Mouse (Mus musculus) testis, adult 2 months (tissue): ENCODE data around the gene 4930486L24Rik. TPM values are rescaled to one million over a fixed set of nuclear protein-coding genes. Genes with fewer than 3 reads are reported as not detected.
"Not testable (repeated sequence)": the region's sequence is repeated elsewhere in the genome, so short reads cannot be mapped to it uniquely, and the experiment has no call there.

Experiments
- H3K27ac ChIP-seq: fragments of 200-500 bp; 2 replicates; pipeline ENCODE4 v1.5.1; 2012; ENCODE audit warnings: low read depth, low read length; ENCODE audit not compliant: control insufficient read depth, insufficient read depth
- H3K27me3 ChIP-seq: fragments of 200-500 bp; 2 replicates; pipeline ENCODE4 v1.6.1; 2012; ENCODE audit warnings: mild to moderate bottlenecking, low read length, moderate library complexity; ENCODE audit not compliant: control insufficient read depth, insufficient read depth
- H3K36me3 ChIP-seq: fragments of 200-500 bp; 2 replicates; pipeline ENCODE4 v1.6.1; 2012; ENCODE audit warnings: mild to moderate bottlenecking, low read length; ENCODE audit not compliant: control insufficient read depth, insufficient read depth
- H3K4me1 ChIP-seq: fragments of 200-500 bp; 2 replicates; pipeline ENCODE4 v1.6.1; 2012; ENCODE audit warnings: low read length; ENCODE audit not compliant: control insufficient read depth, insufficient read depth
- H3K4me3 ChIP-seq: fragments of 200-500 bp; 2 replicates; pipeline ENCODE4 v1.5.1; 2012; ENCODE audit warnings: low read depth, mild to moderate bottlenecking, low read length, moderate library complexity, mixed read lengths; ENCODE audit not compliant: control insufficient read depth
- CTCF ChIP-seq: fragments of 200-500 bp; IDR thresholded peaks from 2 replicates; pipeline ENCODE4 v1.5.1; 2012; ENCODE audit warnings: low read depth, mild to moderate bottlenecking, inconsistent platforms, low read length, moderate library complexity; ENCODE audit not compliant: control insufficient read depth, insufficient read depth, insufficient replicate concordance
- POLR2A ChIP-seq: fragments of 200-500 bp; IDR thresholded peaks from 2 replicates; pipeline ENCODE4 v1.6.1; 2012; ENCODE audit warnings: low read depth, mild to moderate bottlenecking, inconsistent platforms, low read length, moderate library complexity; ENCODE audit not compliant: control insufficient read depth
- polyA plus RNA-seq: library from polyadenylated mRNA; depleted of rRNA; stranded (reverse); fragments of >200 nt; gene quantifications from 2 replicates; pipeline ENCODE4 v1.2.3, GENCODE M21; 2012; rRNA removed

The 4930486L24Rik gene
- 0.23 and 0.36 TPM in 2 replicates for polyA plus RNA-seq

DNA sequence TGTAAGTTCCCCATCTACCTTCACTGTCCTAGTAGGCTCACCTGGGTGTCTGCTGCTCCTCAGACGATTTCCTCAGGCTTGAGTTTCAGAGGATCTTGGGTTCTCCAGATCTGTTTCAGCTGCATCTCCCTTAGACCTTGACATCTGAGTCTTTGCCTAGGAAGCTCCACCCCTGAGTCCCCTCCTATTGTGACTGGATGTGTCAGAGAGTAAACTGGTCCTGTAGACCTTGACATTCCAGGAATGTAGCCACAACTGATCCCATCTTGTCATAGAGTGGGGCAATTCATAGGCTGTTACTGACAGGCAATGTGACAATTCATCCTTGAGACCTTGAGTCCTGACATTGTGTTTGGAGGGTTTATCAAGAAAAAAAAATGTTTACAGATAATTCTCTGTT is at the start of gene 4930486L24Rik:
4930486L24Rik (minus strand) TSS at position 195 of the 400 bp plus-strand sequence.
- Histone ChIP-seq H3K36me3 (no peaks in the 10 kb centered on the region), H3K27me3 (no peaks in the 10 kb centered on the region), H3K4me1 (no peaks in the 10 kb centered on the region), H3K27ac (no peak within 1 kb of the TSS), H3K4me3 (no peak within 1 kb of the TSS)
- no peak for TF ChIP-seq CTCF
- no peak for TF ChIP-seq POLR2A

GRCm38 (mm10) chr13:60904780-60905179 is 40.5 kb upstream of the 4930486L24Rik start, which contains the start of gene Tpbpb:
TSS of gene Tpbpb (minus strand) at chr13:60904880.
- not testable (repeated sequence) for H3K27ac ChIP-seq, H3K4me3 ChIP-seq, H3K27me3 ChIP-seq, H3K36me3 ChIP-seq, H3K4me1 ChIP-seq

GRCm38 (mm10) chr13:60897328-60897727 is 33.1 kb upstream of the 4930486L24Rik start, which contains the start of gene Ctla2b:
TSS of gene Ctla2b (minus strand) at chr13:60897447.
- Histone ChIP-seq H3K4me1 (no peaks in the 10 kb centered on the region), H3K27ac (no peak within 1 kb of the TSS), H3K4me3 (no peak within 1 kb of the TSS), H3K27me3 (no peaks in the 10 kb centered on the region), H3K36me3 (no peaks in the 10 kb centered on the region)
- TF ChIP-seq POLR2A (no peak), CTCF (no peak)

GRCm38 (mm10) chr13:60896794-60897193 is 32.5 kb upstream of the 4930486L24Rik start, which contains the start of gene Gm49392:
TSS of gene Gm49392 (minus strand) at chr13:60896894.
- H3K27me3 ChIP-seq, H3K27ac ChIP-seq, H3K36me3 ChIP-seq, H3K4me3 ChIP-seq, H3K4me1 ChIP-seq: not testable (repeated sequence)

DNA sequence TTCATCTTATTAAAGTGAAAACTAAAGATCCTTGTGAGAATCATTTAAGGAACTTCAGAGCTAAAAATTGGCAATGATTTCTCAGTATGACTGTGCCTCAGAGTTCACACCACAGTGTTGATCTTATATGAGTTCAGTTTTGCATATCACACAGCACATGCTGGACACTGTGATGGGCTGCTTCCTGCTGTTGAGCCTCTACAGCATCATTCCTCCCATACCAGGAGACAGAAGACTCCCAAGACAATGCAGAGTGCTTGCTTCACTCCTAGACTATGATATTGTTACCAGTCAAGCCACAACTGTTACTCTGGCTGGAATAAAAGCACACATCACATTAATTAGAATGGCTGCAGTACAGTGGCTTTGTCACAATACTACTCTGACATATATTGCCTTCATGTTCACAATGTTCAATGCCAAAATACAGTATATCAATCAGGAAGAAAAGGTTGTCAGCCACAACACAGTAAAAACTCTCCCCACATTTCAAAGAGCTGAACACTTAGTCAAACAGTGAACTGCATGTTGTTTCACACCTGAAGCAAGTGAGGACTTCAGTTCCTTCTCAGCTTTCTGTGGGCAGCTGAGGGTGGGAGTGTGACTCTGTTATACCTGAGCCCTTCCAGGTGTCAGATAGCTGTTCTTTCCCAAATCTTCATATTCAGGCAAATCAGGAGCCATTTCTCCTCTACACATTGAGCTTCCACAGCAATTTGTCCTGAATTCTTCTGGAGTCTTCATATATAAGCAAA is 31.3 kb upstream of the 4930486L24Rik start:
- TF ChIP-seq POLR2A (no peak), CTCF (no peak)
- Histone ChIP-seq H3K36me3 (no peaks in the 10 kb centered on the region), H3K27me3 (no peaks in the 10 kb centered on the region), H3K4me3 (no peak overlapping the region), H3K27ac (no peak overlapping the region), H3K4me1 (no peaks in the 10 kb centered on the region)

GRCm38 (mm10) chr13:60892301-60892700 is 28.0 kb upstream of the 4930486L24Rik start:
- TF ChIP-seq CTCF (no peak), POLR2A (no peak)
- no peak overlapping the region for H3K27ac ChIP-seq
- H3K27me3 ChIP-seq: no peaks in the 10 kb centered on the region
- no peak overlapping the region for H3K4me3 ChIP-seq
- no peaks in the 10 kb centered on the region for H3K36me3 ChIP-seq
- no peaks in the 10 kb centered on the region for H3K4me1 ChIP-seq

- no peak overlapping the region for H3K4me3 ChIP-seq
- H3K27me3 ChIP-seq: no peaks in the 10 kb centered on the region
- H3K27ac ChIP-seq: no peak overlapping the region
- no peaks in the 10 kb centered on the region for H3K4me1 ChIP-seq
- TF ChIP-seq CTCF (no peak), POLR2A (no peak)
- no peaks in the 10 kb centered on the region for H3K36me3 ChIP-seq
These were observed 15.8 kb downstream of the 4930486L24Rik start for GRCm38 (mm10) chr13:60848241-60849120.
